Mouse (Mus musculus) MEL-GATA-1-ER (cell line): ENCODE results near the gene Rbm19.

Experiments used
- DNase-seq: peaks from one replicate; pipeline ENCODE4 v3.0.0-alpha.2; 2012; ENCODE audit warnings: low read depth; ENCODE audit errors: extremely low read depth

Gene Rbm19

GRCm38 (mm10) chr5:120204316-120204715, 88.1 kb downstream of the Rbm19 start:
- no peak for DNase-seq

GRCm38 (mm10) chr5:120206313-120206943, 90.2 kb downstream of the Rbm19 start:
- DNase-seq, result no peak

DNA sequence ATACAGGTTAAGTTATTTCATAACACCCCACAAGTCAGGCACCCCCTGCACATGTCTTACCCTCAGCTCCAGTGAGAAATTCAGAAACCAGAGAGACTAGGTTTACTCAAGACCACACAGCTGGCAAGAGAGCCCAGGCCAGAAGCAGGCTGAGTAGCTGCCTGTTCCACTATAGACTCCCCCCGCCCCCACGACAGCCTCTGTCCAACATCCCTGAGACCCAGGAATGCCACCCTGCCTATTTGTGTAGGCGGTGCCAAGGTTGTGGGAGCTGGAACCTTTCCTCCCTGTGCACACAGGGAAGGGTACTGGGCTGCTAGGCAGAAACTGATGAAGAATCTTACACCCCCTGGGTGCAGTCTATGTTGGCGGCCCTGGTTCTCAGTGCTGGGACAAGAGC, 91.2 kb downstream of the Rbm19 start:
- DNase-seq, result no peak

DNA sequence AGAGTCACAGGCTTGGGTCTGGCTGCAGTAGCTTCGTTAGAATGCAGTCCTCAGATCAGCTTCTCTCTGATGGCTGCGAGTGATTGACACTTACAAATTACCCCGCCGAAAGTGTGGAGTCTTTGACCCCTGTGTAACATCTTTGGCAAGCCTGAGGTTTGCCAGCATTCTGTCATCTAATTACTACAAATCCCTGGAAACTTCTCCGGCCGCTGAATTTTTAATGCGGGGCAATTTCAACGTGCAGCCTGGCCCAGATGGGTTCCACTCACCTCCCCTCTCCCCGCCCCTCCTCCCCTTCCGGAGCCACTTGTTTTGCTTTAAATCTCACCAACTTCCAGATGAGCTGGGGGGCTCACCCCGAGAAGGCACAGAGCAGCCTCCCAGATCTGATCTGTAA, 94.4 kb downstream of the Rbm19 start:
- DNase-seq, result no peak

GRCm38 (mm10) chr5:120211182-120211581, 94.9 kb downstream of the Rbm19 start:
- DNase-seq, result no peak

DNA sequence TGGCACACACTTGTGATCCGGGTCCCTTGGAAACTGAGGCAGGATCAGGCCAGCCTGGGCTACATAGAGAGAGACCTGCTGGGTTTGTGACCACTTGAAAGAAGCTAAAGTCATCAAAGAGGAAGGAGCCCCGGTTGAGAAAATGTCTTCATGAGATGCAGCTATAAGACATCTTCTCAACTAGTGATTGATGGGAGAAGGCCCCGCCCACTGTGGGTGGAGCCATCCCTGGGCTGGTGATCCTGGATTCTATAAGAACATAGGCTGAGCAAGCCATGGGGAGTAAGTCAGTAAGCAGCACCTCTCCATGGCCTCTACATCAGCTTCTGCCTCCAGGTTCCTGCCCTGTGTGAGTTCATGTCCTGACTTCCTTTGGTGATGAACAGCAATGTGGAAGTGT, 98.2 kb downstream of the Rbm19 start:
- no peak for DNase-seq

DNA sequence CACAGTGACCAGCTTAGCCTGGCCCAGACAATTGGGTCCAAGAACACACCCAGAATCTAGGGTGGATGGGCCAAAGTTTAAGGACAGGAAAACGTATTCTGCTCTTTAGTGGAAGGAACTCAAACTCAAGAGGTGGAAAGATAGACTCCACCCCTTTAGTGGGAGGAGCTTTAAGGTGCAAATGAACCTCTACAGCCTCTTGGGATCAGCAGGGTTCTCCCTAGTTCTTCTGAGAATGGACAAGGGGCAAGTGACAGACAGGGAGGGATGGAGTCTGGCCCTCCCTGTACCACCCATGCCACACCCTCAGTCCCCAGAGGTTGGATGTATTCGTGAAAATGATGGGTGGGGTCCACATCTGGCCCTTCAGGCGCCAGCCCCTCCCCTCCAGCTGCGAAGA, 105.0 kb downstream of the Rbm19 start:
- DNase-seq, result no peak

GRCm38 (mm10) chr5:120225383-120225782, 109.1 kb downstream of the Rbm19 start:
- DNase-seq, result no peak

DNA sequence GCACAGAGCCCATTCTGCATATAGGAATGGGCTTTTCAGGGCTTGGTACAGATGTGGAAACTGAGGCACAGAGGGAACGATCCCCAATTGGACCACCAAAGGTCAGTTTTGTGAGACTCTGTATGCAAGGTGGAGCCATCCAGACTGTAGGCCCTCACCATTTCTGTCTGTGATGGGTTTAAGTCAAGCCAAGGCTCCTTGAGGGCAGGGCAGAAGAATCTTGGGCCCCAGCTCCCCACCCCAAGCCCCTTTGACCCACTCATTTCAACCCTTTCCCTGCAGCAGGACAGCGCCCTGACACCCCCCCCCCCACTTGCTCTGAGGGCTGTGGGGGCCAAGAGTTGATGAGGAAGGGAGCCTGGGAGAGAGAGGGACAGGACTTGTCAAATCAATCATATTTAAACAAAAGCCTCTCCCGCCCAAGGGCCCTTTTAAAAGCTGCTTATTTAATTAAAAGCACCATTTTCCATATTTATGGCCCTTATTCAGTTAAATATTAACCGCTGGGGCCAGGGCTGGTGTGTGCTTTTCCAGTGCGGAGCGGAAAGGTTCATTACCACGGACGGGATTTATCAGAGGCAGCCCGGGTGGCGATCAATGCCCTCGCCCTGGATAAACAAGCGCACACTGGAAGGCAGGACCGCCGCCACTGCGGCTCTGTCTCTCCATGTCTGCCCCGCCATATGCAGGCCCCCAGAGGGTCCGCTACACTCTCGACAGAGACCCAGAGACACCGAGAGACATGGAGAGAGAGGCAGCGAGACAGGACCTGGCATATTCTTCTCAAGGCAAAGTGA, 112.5 kb downstream of the Rbm19 start:
- no peak for DNase-seq

GRCm38 (mm10) chr5:120231435-120232147, 115.3 kb downstream of the Rbm19 start:
- DNase-seq, result no peak

DNA sequence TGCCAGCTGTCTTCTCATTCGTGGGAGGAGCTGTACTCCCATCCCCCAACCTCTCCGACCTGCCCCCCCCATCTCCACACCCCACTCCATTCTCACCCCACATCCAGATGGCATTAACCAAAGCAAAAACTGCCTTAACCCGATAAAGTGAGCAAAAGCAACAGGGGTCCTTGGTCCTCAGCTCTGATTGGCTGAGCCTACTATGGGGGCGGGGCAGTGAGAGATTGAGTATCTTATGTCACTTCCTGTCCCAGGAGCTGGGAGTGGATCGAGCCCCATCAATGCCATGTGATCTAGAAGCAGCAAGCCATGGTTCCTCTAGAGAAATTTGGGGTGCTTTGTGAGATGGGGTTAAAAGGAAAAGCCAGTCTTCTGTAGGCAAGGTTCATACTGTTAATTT, 118.9 kb downstream of the Rbm19 start:
- DNase-seq, result no peak

- DNase-seq, result no peak
Observed at GRCm38 (mm10) chr5:120235571-120235970, 119.3 kb downstream of the Rbm19 start.

- DNase-seq, result no peak
Observed at GRCm38 (mm10) chr5:120240071-120240470, 123.8 kb downstream of the Rbm19 start.

DNA sequence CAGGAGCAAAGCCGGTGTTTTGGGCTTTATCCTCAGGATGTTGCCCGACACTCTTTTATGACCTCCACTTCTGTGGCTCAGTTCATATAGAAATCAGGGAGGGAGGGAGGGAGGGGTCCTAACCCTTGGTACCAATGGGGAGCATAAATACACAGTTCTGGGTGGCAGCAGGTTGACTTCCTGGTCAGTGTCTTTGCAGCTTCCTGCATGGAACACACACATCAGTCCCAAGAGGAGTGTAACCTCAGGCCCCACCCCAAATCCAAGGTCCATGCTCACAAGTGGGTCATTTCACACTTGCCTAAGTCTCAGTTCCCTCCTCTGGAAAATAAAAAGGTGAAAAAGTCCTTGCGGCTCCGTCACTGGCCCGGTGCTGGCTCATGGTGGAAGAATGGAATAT, 129.1 kb downstream of the Rbm19 start:
- no peak for DNase-seq
